Mouse (Mus musculus): ENCODE data around the gene Tmem150a.

- no peak for TF ChIP-seq CTCF (IDR thresholded peaks at IDR 0.05; ENCODE audit: borderline replicate concordance, insufficient read depth, low read depth, low read length)
- TF ChIP-seq POLR2A (IDR thresholded peaks at IDR 0.05; ENCODE audit: borderline replicate concordance, insufficient read depth, low read length): no peak
Observed at GRCm38 (mm10) chr6:72360599-72360935, 5.3 kb downstream of the Tmem150a start.

Data from cerebellum, adult 2 months (tissue).